Mouse (Mus musculus): ENCODE measurements around the gene Ncbp3. TPM values are rescaled to one million over a fixed set of nuclear protein-coding genes. Genes with fewer than 3 reads are reported as not detected.
A peak's percentile ranks its signal among the peaks of the same experiment; 100 is the strongest.

Gene Ncbp3
- total RNA-seq (2015) (9.6 and 10.2 TPM in 2 replicates), total RNA-seq (2017) (12.7 and 15.1 TPM in 2 replicates)

GRCm38 (mm10) chr11:73047542-73047996 lies at the start of gene Ncbp3:
TSS of gene Ncbp3 (plus strand) at chr11:73047783.
- ATAC-seq (replicated peaks; ENCODE audit: poor library complexity) = peak; percentile 93

DNA sequence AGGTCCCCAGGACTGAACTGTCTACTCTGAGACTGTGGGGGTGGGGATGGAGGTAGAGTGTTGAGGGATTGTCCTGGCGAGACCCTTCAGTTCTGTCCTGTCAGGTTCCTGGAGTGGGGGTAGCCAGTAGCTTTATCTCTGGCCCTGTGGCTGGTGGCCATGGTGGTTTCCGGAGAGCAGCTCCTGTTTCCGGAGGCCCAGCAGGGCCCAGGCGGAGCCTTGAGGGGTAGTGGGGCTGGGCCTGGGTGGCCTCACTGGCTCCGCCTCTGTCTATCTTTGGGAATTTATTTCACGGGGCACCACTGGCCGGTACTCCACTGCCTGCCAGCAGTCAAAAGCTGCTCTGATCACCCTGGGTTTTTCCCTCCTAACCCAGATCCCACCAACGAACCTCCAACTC lies 48.8 kb upstream of the Ncbp3 start, which contains the start of gene P2rx1:
Gene P2rx1, plus strand, starts transcription at position 333 of the 400 bp plus-strand sequence.
- peak; percentile 82 for ATAC-seq (replicated peaks; ENCODE audit: poor library complexity)

- ATAC-seq (replicated peaks; ENCODE audit: poor library complexity) = peak; percentile 79
Measured at GRCm38 (mm10) chr11:73001029-73001428, 46.6 kb upstream of the Ncbp3 start.

DNA sequence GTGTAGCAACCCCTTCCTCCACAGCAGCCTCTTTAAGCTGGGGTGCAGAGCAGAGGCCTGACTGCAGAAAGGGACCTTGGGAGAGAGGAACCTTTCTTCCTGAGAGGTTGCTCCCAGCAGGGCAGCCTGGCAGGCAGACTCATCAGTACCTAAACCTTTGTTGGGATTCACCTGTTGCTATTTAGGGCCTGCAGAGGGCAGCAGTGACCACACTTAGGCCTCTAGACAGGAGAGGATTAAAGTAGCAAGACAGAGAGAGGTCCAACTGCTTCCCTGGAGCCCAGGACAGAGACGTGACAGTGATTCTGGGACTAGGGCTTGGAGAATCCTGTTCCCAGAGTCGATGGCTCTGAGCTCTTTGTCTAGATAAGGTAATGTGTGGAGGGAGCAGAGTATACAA lies 41.2 kb upstream of the Ncbp3 start:
- peak; percentile 87 for ATAC-seq (replicated peaks; ENCODE audit: poor library complexity)

- no peak for ATAC-seq (replicated peaks; ENCODE audit: poor library complexity)
Measured at GRCm38 (mm10) chr11:73007113-73007512, 40.5 kb upstream of the Ncbp3 start.

- peak; percentile 78 for ATAC-seq (replicated peaks; ENCODE audit: poor library complexity)
Measured at GRCm38 (mm10) chr11:73007698-73008481, 39.7 kb upstream of the Ncbp3 start.

DNA sequence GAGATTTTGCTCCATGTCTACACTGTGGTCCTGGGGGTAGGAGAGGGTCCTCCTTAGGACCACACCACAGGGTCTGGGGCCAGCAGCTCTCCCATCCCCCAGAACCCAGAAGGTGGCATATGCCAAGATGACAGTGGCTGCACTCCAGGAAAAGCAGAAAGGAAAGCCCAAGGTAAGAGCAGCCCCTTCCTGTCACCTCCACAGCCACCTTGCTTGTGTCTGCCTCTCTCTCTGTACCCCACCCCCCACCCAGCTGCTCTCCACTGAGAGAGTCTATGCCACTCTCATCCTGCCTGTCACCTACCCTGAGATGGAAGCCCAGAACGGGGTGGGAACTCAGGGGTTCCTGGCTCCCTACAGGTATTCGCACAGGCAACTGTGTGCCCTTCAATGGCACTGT lies 38.8 kb upstream of the Ncbp3 start:
- ATAC-seq (replicated peaks; ENCODE audit: poor library complexity) = no peak

GRCm38 (mm10) chr11:73009531-73010274 lies 37.9 kb upstream of the Ncbp3 start:
- ATAC-seq (replicated peaks; ENCODE audit: poor library complexity) = no peak

GRCm38 (mm10) chr11:73013981-73014380 lies 33.6 kb upstream of the Ncbp3 start:
- ATAC-seq (replicated peaks; ENCODE audit: poor library complexity) = no peak

DNA sequence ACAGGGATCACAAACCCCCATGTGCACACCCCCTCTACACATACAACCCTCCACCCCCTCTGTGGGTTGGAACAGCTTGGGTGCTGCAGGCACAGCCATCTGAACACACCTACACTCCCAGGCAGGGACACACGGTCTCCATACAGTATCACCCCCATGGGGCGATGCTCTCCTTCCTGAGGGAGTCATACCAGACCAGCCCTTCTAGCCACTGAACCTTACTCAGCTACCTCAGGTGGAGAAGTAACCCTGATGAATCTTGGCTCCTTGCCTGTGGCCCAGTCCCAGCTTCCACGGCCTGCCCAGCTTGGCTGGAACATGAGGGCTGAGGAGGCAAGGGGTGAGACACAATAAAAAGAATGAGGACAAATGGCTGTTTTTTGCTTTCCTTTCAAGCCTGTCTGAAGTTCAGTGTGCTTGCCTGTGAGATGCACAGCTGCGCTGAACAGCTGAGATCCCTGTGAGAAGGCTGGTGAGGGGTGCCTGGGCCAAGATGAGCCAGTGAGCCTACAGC lies 32.7 kb upstream of the Ncbp3 start:
- no peak for ATAC-seq (replicated peaks; ENCODE audit: poor library complexity)

DNA sequence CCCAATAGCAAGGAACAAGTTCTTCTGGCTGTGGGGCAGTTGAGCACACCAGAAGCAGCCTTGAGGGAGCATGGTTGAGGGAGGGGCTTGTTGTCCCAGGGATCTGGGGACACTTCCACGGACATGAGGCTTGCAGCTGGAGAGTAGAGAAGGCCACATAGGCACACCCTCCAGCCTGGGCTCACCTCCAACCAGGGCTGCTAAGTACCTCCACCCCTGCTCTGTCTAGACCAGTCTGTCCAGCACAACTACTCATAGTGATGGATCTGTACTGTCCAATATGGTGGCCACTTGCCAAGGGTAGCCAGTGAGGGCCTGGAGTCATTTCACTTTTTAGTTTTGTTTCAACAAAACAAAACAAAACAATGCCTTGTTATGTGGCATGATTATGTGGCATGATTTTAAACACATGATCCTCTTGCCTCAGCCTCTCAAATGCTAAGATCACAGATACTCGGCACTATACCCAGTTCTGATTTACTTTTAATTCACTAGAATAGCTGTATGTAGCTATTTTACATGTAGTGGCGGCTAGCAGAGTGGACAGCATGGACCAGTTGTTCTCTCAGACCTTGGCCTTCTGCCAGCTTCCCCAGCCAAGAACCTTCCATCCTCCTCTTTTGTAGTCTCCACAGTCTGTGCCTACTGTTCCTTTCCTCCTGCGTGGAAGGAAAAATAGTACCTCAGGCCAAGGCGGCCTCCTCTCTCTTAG lies 32.0 kb upstream of the Ncbp3 start:
- no peak for ATAC-seq (replicated peaks; ENCODE audit: poor library complexity)

GRCm38 (mm10) chr11:73016103-73016420 lies 31.5 kb upstream of the Ncbp3 start:
- no peak for ATAC-seq (replicated peaks; ENCODE audit: poor library complexity)

GRCm38 (mm10) chr11:73018471-73019146 lies 29.0 kb upstream of the Ncbp3 start, which contains the start of gene Camkk1:
TSS of gene Camkk1 (plus strand) at chr11:73019008.
- ATAC-seq (replicated peaks; ENCODE audit: poor library complexity) = peak; percentile 94

DNA sequence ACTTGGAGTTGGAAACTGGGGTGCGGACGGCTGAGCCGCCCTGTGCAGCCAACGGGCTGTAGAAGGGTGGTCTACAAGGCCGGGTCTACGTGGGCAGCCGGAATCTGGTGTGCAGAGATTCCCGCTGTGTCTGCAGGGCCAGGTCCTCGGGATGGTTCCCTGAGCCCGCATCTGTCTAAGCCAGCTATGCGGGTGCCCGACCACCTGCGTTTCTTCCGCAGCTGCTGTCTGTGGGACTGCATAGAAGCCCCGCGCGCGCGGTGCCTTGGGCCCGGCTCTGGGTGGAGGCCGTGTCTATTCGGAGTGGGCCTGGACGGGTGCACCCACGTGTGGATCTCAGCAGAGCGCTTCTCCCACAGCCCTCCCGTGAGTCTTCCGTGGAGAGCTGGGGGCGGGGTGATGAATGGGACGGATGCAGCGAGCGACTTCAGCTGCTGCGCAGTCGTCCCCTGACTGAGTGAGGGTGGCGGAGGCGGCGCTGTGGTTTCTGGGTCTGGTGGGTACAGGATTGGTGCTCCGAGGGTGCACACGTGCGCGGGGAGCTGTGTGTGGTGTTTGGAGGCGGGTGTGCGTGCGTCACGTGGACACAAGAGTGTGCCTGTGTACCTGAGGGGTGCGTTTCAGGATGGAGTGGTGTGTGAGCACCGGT lies 28.3 kb upstream of the Ncbp3 start:
- peak; percentile 47 for ATAC-seq (replicated peaks; ENCODE audit: poor library complexity)

DNA sequence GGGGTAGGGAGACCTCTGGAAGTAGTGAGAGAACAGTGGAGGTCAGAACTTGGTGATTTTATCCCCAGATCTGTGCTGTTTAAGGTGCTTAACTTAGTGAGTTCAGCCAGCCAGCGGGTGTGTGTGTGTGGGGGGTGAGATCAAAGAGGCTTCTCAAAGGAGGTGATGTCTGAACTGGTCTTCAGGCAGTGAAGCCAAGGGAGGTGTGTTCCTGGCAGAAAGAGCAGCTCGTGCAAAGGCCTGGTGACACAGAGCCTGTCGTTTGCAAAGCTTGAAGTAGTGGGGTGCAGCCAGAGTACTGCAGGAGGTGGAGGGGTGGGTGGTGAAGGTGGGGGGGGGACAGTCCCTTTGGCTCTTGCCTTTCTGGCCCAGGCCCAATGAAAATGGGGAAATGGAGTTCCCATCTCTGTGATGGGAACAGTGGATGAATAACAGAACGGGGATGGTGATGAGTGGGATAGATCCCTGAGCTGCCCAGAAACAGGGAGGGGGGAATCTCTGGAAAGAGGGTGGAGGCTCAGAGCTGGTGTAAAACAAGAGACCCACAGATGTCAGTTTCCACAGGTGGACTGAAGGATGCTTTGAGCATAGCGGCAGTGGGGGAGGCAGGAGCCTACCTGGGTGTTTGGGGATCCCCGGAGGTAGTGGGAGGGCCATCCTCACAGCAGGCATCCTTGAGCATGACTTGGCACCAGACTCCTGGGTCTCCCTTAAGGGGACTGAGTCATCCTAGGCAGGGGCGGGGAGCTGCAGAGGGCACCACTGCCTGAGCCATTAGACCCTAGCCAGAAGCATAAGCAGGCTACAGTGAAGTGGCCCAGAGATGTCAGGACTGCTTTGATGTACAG lies 26.4 kb upstream of the Ncbp3 start:
- no peak for ATAC-seq (replicated peaks; ENCODE audit: poor library complexity)

DNA sequence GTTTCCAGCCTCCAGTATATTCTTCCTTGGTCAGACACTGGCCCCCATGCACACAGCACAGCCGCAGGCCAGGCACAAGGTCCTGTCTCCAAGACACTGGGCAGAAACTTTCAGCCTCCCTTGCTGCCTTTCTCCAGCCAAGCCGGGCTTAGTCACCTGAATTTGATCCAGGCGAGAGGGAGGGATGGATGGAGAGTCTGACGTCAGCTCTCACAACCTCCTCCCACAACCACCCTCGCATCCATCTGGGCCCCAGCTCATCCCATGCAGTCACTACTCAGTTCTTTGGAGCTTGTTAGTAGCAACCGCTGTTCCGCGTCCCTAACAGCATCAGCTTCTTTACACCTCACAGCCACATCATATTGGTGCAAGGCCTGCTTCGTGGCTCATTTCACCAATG lies 24.5 kb upstream of the Ncbp3 start:
- ATAC-seq (replicated peaks; ENCODE audit: poor library complexity) = no peak

DNA sequence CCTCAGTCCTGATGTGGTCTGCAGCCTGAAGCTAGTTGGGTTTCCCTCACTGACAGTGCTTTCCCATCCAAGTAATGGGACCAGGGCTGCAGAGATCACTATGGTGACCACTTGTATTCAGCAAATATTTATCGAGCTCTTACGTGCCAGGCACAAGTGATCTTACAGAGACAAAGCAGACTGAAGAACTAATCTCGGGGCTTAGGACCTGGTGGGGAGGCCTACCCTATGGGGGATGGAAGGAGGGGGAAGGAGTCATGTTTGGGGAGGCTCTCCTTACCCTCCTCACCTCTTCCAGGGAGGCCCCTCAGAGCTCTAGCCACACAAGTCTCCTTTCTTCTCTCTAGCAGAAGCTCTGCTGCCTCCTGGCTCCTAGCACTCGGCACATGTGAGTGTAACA lies 23.8 kb upstream of the Ncbp3 start:
- no peak for ATAC-seq (replicated peaks; ENCODE audit: poor library complexity)

DNA sequence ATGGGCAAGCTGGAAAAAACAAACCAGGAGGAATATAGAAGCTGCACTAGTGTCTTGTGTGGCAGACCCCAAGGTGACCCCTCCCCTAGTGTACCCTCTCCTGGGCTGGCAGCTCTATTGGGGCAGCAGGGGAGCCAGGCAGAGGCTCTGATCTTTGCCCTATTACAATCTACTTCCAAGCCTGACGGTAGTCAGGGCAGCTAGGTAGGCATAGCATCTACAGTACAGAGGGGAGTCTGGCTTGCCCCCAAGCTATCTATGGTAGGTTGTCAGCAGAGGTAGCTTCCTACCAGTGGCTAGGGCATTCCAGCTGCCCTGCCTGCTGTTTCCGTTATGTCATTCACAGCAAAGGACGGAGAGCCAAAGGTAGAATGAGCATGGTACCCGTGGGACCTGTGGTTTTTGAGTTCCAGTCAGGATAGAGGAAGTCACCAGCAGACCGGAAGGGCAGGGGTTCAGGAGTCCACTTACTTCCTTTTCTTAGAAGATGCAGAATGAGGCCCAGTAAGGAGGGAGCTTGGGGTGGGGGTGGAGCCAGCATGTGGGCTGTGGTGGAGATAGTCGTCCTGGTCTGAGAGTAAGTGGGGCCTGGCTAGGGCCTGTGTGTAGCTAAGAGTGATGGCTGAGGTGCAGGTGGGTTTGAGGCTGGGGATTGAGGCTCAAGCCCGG lies 23.2 kb upstream of the Ncbp3 start:
- peak; percentile 93 for ATAC-seq (replicated peaks; ENCODE audit: poor library complexity)

DNA sequence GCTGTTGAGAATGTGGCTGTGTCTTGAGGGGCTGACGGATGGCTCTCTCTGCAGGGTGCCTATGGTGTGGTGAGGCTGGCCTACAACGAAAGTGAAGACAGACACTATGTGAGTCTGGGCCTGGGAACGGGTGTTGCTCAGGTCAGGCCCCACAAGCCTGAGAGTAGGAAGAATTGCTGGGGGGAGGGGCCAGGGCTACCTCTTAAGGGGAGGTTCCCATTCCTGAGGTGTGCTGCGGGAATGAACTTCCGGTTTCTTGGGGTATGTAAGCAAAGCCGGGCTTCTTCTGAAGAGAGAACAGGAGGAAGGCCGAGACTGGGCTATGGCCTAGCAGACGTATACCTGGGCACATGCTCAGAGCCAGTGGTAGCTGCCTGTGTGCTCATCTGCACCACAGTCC lies 20.6 kb upstream of the Ncbp3 start:
- ATAC-seq (replicated peaks; ENCODE audit: poor library complexity) = no peak
